Mouse (Mus musculus): ENCODE measurements at regions not wholly inside any gene's neighbourhood (a gene's known extent, or its start where the extent isn't known, plus 50 kb on each side); places are given as distances from the start of the nearest gene placed in this dataset.

GRCm38 (mm10) chr8:103438995-103439717 is 653.7 kb upstream of the Cdh11 start:
- DNase-seq (ENCODE audit: low read depth), result no peak

- no peak for DNase-seq (ENCODE audit: low read depth)
Observed at GRCm38 (mm10) chr8:103441163-103441562, 655.7 kb upstream of the Cdh11 start.

DNA sequence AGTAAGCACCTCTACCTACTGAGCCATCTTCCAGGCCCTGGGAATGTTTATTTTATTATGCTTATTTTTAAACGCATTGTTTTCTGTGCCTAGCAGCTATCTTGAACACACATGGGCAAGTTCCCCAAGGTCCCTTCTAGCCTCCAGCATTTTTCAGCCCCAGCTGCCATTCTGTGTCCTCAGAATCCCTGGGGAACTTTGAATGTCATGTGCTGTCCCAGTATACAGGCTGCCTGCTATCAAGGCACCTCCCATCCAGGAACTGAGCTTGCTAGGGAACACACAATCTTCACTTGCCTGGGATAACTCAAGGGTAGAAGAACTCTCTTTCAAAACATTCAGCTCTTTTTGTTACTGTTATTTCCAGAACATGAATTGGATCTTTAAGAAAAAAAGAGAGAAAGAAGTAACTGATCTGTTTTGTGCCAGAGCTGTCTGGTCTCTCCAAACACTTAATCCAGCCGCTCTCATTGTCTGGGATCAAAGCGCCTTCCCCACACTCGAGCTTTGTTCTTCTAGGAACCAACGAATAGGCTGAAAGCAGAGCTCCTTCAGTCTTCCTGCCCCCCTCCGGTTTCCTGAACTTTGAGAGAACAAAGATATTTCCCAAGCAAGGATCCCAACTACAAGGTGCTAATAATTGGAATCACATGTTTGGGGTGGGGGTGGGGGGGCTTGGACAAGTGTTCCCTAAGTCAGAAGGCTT is 657.1 kb upstream of the Cdh11 start:
- DNase-seq (ENCODE audit: low read depth), result no peak

DNA sequence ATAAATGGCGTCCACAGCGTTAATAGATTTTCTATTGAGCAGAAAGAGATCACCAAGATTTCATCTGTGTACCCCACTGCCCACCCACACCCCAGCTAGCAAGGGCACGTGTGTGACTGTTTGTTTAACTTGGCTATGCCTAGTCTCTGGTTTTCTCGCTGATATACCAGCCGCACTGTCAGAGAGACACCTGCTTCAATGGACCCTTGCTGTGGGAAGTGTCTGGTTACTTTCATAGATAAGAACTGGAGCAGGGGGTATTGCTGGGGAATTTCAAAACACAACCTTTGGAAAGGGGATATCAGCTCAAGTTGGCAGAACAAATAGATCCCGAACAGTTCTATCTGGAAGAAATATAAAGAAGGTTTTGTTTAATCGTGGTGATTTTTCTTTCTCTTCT is 656.8 kb upstream of the Cdh5 start:
- no peak for DNase-seq (ENCODE audit: low read depth)

GRCm38 (mm10) chr8:103445378-103445777 is 656.0 kb upstream of the Cdh5 start:
- no peak for DNase-seq (ENCODE audit: low read depth)

DNA sequence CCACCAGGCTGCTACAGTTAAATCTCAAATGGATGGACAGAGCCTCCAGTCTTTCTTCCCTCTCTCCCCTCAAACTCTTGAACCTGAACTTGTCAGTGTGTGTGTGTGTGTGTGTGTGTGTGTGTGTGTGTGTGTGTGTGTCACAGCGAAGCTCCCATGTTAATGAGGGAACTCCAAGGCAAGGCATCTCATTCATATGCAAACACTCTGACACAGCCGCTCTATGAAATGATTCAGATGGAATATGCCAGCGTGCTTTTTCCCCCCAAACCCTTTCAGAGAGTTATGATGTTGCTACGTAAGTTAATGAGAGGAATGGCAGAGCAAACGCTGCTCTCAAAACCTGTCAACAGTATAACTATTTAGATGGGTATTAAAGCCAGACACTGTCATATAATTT is 653.5 kb upstream of the Cdh5 start:
- no peak for DNase-seq (ENCODE audit: low read depth)

DNA sequence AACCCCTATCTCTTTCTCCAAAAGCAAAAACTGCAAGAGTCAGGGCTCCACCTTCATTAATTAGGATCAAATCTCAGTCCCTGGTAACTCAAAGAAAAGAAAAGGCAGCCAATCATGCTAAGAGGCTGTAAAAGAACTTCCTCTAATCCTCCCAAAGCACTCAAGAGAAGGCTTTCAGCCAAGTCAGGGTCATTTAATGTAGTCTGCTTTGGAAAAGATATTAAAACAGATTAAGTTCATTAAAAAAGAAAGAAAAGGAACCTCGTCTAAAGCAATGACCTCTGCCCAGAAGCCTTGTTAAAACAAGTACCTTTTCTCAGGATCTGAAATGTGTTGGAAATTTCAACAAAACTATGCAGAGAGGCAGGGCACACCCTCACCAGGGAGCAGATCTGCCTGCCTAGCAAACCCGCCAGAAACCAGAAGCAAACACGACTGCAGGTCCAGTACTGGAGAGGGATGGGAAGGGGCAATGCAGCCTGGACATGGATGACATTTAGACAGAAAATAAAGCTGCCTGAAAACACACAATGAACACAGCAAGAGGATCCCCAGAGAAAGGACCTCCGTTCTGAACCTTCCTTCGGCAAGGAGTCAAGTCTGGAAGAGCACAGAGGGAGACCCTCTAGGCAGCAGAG is 649.9 kb upstream of the Cdh5 start:
- DNase-seq (ENCODE audit: low read depth), result no peak

- DNase-seq (ENCODE audit: low read depth), result no peak
Observed at GRCm38 (mm10) chr8:103457176-103457575, 644.2 kb upstream of the Cdh5 start.

GRCm38 (mm10) chr8:103463557-103463956 is 637.9 kb upstream of the Cdh5 start:
- no peak for DNase-seq (ENCODE audit: low read depth)

GRCm38 (mm10) chr8:103464777-103465353 is 636.6 kb upstream of the Cdh5 start:
- no peak for DNase-seq (ENCODE audit: low read depth)

DNA sequence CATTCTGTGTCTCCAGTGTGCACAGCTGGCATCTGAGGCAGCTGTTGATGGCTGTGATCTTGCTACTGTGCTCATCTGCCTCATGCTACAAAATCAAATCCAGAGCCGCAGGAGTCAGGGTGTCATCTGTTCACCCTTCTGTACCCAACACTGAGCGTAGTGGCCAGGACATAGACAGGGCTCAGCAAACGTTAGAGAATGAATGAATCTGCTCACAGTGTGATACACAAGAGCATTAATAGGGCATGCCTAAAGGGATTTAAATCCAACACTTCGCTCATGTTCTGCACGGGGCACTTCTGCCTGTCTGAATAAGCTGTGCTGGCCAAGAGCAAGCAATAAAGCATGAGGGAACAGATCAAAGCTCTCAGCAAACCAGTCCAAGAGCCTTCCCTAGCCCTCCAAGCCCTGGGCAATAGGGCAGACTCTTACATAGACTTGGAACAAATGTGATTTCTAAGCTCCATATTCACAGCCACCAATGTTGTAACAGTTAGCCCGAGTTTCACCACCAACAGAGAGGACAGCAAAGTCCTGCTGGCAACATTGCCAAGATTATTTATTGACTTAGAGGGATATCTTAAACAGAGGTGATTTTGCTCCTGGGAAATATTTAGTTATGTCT is 633.8 kb upstream of the Cdh5 start:
- DNase-seq (ENCODE audit: low read depth), result no peak

DNA sequence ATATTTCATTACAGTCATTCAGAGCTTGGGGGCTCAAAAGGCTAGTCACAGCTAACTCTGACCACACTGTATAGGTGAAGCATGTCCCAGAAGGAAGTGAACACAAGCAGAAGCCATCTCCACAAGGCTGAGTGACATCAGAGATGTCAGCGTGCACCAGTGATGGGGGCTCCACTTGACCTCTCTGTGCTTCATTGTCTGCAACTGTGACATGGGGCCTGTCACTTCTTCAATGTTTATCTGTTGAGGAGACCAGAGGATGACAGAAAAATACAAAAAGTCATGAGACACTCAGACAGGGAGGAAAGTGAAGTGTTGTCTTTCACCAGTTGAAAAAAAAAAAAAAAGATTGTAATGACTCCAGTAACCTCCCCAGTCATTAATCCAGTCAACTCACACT is 632.4 kb upstream of the Cdh5 start:
- no peak for DNase-seq (ENCODE audit: low read depth)

GRCm38 (mm10) chr8:103470316-103470715 is 631.1 kb upstream of the Cdh5 start:
- DNase-seq (ENCODE audit: low read depth), result no peak

DNA sequence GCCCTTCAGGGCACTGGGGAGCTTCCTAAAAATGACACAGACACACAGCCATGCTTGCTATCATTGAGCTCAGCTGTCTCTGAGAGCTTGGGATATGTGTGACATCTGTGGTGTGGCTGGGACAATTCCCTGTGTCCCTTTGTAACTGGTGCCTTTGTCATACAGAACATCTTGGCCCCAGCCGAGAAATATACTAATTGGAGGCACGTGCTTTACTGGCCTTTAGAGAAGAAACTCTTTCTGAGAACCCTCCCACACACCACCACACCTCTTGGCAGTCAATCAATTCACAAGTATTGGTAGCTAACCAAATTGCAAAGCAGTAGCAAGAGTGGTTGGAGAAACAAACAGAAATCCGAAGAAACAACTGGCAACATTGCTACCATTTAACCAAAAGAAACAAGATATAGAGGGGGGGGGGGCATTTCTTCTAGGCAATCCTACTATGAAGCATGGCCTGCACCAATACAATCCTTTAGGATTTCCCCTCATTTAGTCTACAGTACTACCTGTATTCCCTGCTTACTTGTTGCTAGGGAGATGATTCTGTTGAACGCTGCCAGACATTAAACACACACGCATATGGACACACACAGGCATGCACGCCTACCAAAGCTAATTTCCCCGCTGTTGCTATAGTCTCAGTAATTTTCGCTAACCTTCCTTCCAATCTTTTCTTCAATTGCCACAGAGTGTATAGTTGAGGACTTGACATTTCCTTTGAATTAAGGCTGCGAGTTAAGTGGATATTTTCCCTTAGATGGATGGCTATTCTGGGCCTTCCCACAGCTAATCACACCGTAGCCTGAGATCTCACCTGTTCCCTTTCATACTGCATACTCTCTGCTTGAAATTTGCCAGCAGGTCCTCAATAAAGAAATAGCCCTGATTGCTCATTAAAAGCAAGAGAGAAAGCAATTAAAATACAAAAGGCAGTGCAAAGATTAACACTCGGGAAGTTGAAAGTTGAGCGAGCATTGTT is 625.3 kb upstream of the Cdh5 start:
- DNase-seq (ENCODE audit: low read depth), result no peak

GRCm38 (mm10) chr8:103482033-103482720 is 619.2 kb upstream of the Cdh5 start:
- no peak for DNase-seq (ENCODE audit: low read depth)

- no peak for DNase-seq (ENCODE audit: low read depth)
Observed at GRCm38 (mm10) chr8:103485441-103485840, 616.0 kb upstream of the Cdh5 start.

DNA sequence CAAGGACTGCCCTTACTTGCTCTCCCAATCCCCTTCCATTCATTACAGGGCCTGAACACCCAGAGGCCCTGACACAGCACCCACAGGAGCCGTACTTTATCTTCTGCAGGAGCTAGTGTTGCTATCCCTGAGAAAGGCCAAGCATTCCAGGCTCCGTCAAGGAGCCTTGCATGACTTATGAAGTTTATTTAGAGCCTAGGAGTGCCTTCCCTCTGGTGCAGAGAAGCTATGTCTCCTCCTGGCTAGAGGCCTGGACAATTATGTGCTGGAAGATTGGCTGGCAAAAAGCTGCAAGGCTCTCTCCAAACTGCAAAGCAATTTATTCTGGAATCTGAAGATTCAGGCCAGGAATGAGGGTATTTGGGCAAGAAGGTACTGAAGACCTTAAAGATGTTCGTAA is 612.0 kb upstream of the Cdh5 start:
- no peak for DNase-seq (ENCODE audit: low read depth)

- DNase-seq (ENCODE audit: low read depth), result no peak
Observed at GRCm38 (mm10) chr8:103492914-103493517, 608.4 kb upstream of the Cdh5 start.

- no peak for DNase-seq (ENCODE audit: low read depth)
Observed at GRCm38 (mm10) chr8:103493932-103494493, 607.4 kb upstream of the Cdh5 start.

DNA sequence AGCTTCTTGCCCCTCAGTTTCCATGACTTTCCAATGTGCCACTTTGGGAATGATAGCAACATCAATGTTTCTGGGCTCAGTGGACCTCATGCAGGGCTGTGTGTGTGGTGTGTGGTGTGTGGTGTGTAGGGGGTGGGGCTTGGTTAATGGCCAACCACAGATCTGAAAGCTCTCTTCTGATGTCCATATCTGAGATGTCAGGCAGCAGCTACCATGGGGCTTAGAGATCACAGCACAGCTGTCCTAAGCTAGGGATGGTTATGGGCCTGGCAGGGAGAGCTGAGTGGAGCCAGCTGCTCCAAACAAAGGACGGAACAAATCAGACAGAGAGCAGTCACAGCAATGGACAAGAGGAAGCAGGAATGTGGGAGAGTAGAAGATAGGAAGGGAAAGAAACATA is 606.8 kb upstream of the Cdh5 start:
- DNase-seq (ENCODE audit: low read depth), result no peak

All from c-Kit-positive CD71-positive TER-119-negative erythroid progenitor cells, embryonic 14.5 days (primary cell).